Mouse (Mus musculus): Measurements from ENCODE around the gene Gpr153.

GRCm38 (mm10) chr4:152294188-152294929 lies 20.3 kb downstream of the Gpr153 start:
- TF ChIP-seq CTCF (IDR thresholded peaks at IDR 0.05; ENCODE audit: insufficient read depth, low read depth, low read length) (no peak), POLR2A (IDR thresholded peaks at IDR 0.05; ENCODE audit: insufficient read depth, low read depth, low read length) (no peak)

Measured in olfactory bulb, adult 2 months (tissue).